Mouse (Mus musculus) stomach, embryonic 14.5 days (tissue): ENCODE results near the gene Ddx52. TPM values are rescaled to one million over a fixed set of nuclear protein-coding genes. Genes with fewer than 3 reads are reported as not detected.

Experiments
- ATAC-seq: fragments of 200-750 bp; cut with Nextera tagmentation; 2 replicates; pipeline ENCODE4 v1.8.0; 2017; ENCODE audit warnings: low read depth, moderate TSS enrichment; ENCODE audit not compliant: insufficient number of reproducible peaks, insufficient read depth, low FRiP score
- H3K27ac ChIP-seq: fragments of 300-500 bp; sonication (generic); 2 replicates; pipeline ENCODE4 v1.5.1; 2014; ENCODE audit warnings: mild to moderate bottlenecking, low read length, moderate library complexity, mixed read lengths
- H3K27me3 ChIP-seq: fragments of 300-500 bp; sonication (generic); 2 replicates; pipeline ENCODE4 v1.6.1; 2014; ENCODE audit warnings: low read length, control low read depth, mixed read lengths; ENCODE audit not compliant: control insufficient read depth, insufficient read depth
- H3K36me3 ChIP-seq: fragments of 300-500 bp; sonication (generic); 2 replicates; pipeline ENCODE4 v1.6.1; 2014; ENCODE audit warnings: mild to moderate bottlenecking, control low read depth, low read length, moderate library complexity, mixed read lengths; ENCODE audit not compliant: control insufficient read depth, insufficient read depth
- H3K4me1 ChIP-seq: fragments of 300-500 bp; sonication (generic); 2 replicates; pipeline ENCODE4 v1.6.1; 2014; ENCODE audit warnings: low read length, control low read depth, mixed read lengths; ENCODE audit not compliant: control insufficient read depth, insufficient read depth
- H3K4me2 ChIP-seq: fragments of 300-500 bp; sonication (generic); replicated peaks from 2 replicates; pipeline ENCODE4 v1.6.1; 2014; ENCODE audit warnings: low read depth, low read length, control low read depth
- H3K4me3 ChIP-seq: fragments of 300-500 bp; sonication (generic); 2 replicates; pipeline ENCODE4 v1.5.1; 2014; ENCODE audit warnings: low read depth, low read length, control low read depth
- H3K9ac ChIP-seq: fragments of 300-500 bp; sonication (generic); replicated peaks from 2 replicates; pipeline ENCODE4 v1.6.1; 2014; ENCODE audit warnings: low read depth, mild to moderate bottlenecking, control low read depth, low read length, moderate library complexity, mixed read lengths
- H3K9me3 ChIP-seq: fragments of 300-500 bp; sonication (generic); 2 replicates; pipeline ENCODE4 v1.6.1; 2016; ENCODE audit warnings: low read depth, low read length, control low read depth; ENCODE audit not compliant: control insufficient read depth
- WGBS: fragments of 180-500 bp; shearing (Covaris S2); extraction: QIAGEN DNeasy Blood & Tissue Kit; methylation state at CpG from one replicate; pipeline ENCODE4 v1.1.7; 2014; 5-methylcytosine and 5-hydroxymethylcytosine counted together
- polyA plus RNA-seq: library from polyadenylated mRNA; unstranded; fragments of >200 nt; fragmentation: Nextera tagmentation; extraction: Ambion mirVana; gene quantifications from 2 replicates; pipeline ENCODE4 v1.2.1, GENCODE M21; 2014

Ddx52 gene
- polyA plus RNA-seq, 1 experiment from 2014 or later, result 32.3 TPM

- H3K36me3 ChIP-seq, result peaks cover 16% of the 10 kb centered on the region
- H3K9me3 ChIP-seq, result no peaks in the 10 kb centered on the region
- H3K4me2 ChIP-seq, result no peak overlapping the region
- no peaks in the 10 kb centered on the region for H3K27me3 ChIP-seq
- no peak overlapping the region for H3K27ac ChIP-seq
- WGBS, result 89% methylated on average over 2 of the region's 2 CpGs
- no peaks in the 10 kb centered on the region for H3K4me1 ChIP-seq
- H3K9ac ChIP-seq, result no peak overlapping the region
- ATAC-seq, result no peak
- H3K4me3 ChIP-seq, result no peak overlapping the region
These were observed 35.9 kb downstream of the Ddx52 start for GRCm38 (mm10) chr11:83977810-83978209.

- H3K27me3 ChIP-seq, result no peaks in the 10 kb centered on the region
- H3K9ac ChIP-seq, result no peak overlapping the region
- H3K4me1 ChIP-seq, result no peaks in the 10 kb centered on the region
- H3K4me2 ChIP-seq, result no peak overlapping the region
- ATAC-seq, result no peak
- H3K27ac ChIP-seq, result no peak overlapping the region
- 86% methylated on average over 6 of the region's 6 CpGs for WGBS
- no peak overlapping the region for H3K4me3 ChIP-seq
- H3K9me3 ChIP-seq, result no peaks in the 10 kb centered on the region
- peaks cover 16% of the 10 kb centered on the region for H3K36me3 ChIP-seq
These were observed 38.1 kb downstream of the Ddx52 start for GRCm38 (mm10) chr11:83979992-83980391.

GRCm38 (mm10) chr11:83981338-83981737 is 39.5 kb downstream of the Ddx52 start:
- Histone ChIP-seq H3K27ac (no peak overlapping the region), H3K36me3 (peaks cover 23% of the 10 kb centered on the region), H3K9me3 (no peaks in the 10 kb centered on the region), H3K4me2 (no peak overlapping the region), H3K27me3 (no peaks in the 10 kb centered on the region), H3K4me3 (no peak overlapping the region), H3K4me1 (no peaks in the 10 kb centered on the region), H3K9ac (no peak overlapping the region)
- ATAC-seq, result no peak
- 87% methylated on average over 10 of the region's 10 CpGs for WGBS

- H3K27ac ChIP-seq, result no peak overlapping the region
- H3K27me3 ChIP-seq, result no peaks in the 10 kb centered on the region
- peaks cover 34% of the 10 kb centered on the region for H3K36me3 ChIP-seq
- no peak for ATAC-seq
- no peak overlapping the region for H3K4me3 ChIP-seq
- no peaks in the 10 kb centered on the region for H3K9me3 ChIP-seq
- 69% methylated on average over 4 of the region's 4 CpGs for WGBS
- no peak overlapping the region for H3K9ac ChIP-seq
- no peaks in the 10 kb centered on the region for H3K4me1 ChIP-seq
- no peak overlapping the region for H3K4me2 ChIP-seq
These were observed 49.8 kb downstream of the Ddx52 start for GRCm38 (mm10) chr11:83991701-83992100.

- ATAC-seq, result no peak
- Histone ChIP-seq H3K36me3 (peaks cover 34% of the 10 kb centered on the region), H3K4me2 (no peak overlapping the region), H3K27ac (no peak overlapping the region), H3K9me3 (no peaks in the 10 kb centered on the region), H3K4me3 (no peak overlapping the region), H3K4me1 (no peaks in the 10 kb centered on the region), H3K9ac (no peak overlapping the region), H3K27me3 (no peaks in the 10 kb centered on the region)
- WGBS, result 72% methylated on average over 2 of the region's 2 CpGs
These were observed 51.6 kb downstream of the Ddx52 start for GRCm38 (mm10) chr11:83993428-83993827.

- Histone ChIP-seq H3K27me3 (no peaks in the 10 kb centered on the region), H3K27ac (no peak overlapping the region)
These were observed 52.6 kb downstream of the Ddx52 start for GRCm38 (mm10) chr11:83994481-83994880.

GRCm38 (mm10) chr11:83995535-83995950 is 53.7 kb downstream of the Ddx52 start:
- H3K27ac ChIP-seq, result no peak overlapping the region
- no peak for ATAC-seq
- H3K9ac ChIP-seq, result no peak overlapping the region
- peaks cover 34% of the 10 kb centered on the region for H3K36me3 ChIP-seq
- no peaks in the 10 kb centered on the region for H3K27me3 ChIP-seq
- 92% methylated on average over 2 of the region's 2 CpGs for WGBS
- H3K4me1 ChIP-seq, result no peaks in the 10 kb centered on the region
- H3K4me3 ChIP-seq, result no peak overlapping the region
- no peak overlapping the region for H3K4me2 ChIP-seq
- H3K9me3 ChIP-seq, result no peaks in the 10 kb centered on the region

More at GRCm38 (mm10) chr11:83994481-83994880, 52.6 kb downstream of the Ddx52 start:
- H3K9me3 ChIP-seq, result no peaks in the 10 kb centered on the region
- H3K9ac ChIP-seq, result no peak overlapping the region
- 80% methylated on average over 3 of the region's 3 CpGs for WGBS
- ATAC-seq, result no peak
- H3K36me3 ChIP-seq, result peaks cover 34% of the 10 kb centered on the region
- no peak overlapping the region for H3K4me3 ChIP-seq
- no peaks in the 10 kb centered on the region for H3K4me1 ChIP-seq
- no peak overlapping the region for H3K4me2 ChIP-seq

- 75% methylated on average over 5 of the region's 5 CpGs for WGBS
- Histone ChIP-seq H3K4me3 (no peak overlapping the region), H3K4me1 (no peaks in the 10 kb centered on the region), H3K27me3 (no peaks in the 10 kb centered on the region), H3K9me3 (no peaks in the 10 kb centered on the region), H3K27ac (no peak overlapping the region), H3K36me3 (peaks cover 27% of the 10 kb centered on the region), H3K9ac (no peak overlapping the region), H3K4me2 (no peak overlapping the region)
- no peak for ATAC-seq
These were observed 55.5 kb downstream of the Ddx52 start for GRCm38 (mm10) chr11:83997171-83997868.

GRCm38 (mm10) chr11:83998993-83999392 is 57.1 kb downstream of the Ddx52 start:
- peaks cover 27% of the 10 kb centered on the region for H3K36me3 ChIP-seq
- H3K4me2 ChIP-seq, result no peak overlapping the region
- no peaks in the 10 kb centered on the region for H3K9me3 ChIP-seq
- no peaks in the 10 kb centered on the region for H3K4me1 ChIP-seq
- no peak for ATAC-seq
- WGBS, result 93% methylated on average over 3 of the region's 3 CpGs
- H3K9ac ChIP-seq, result no peak overlapping the region
- H3K27ac ChIP-seq, result no peak overlapping the region
- H3K4me3 ChIP-seq, result no peak overlapping the region
- no peaks in the 10 kb centered on the region for H3K27me3 ChIP-seq
